8 mouse cellular contexts compared by ENCODE assay signal in the genomic region with DNA sequence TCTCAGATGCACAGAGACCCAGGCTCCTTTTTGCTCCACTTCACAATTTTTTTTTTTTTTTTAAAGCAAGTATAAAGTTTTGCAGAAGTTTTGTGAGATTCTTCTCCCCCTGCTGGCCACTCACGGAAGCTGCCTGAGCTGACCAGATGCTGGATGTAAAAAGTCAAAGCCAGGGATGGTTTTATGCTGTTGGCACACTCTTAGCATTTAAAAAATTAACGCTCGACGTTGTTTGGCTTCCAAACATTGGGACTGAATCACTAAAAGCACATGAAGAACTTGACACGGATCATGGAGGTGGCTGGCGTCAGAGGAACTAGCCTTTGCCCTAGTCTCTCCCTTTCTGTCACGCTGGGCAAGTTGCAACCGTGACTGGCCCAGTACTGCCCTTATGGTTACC.
DNase-seq lines count a peak whose midpoint lies in the region; ATAC-seq and TF ChIP-seq lines count a peak whose summit lies in the region.

No protein-coding gene starts in this region.

- no peak overlapping the region for H3K9ac ChIP-seq in stomach, postnatal 0 days (ENCODE audit: low read length)

- no peaks in the 10 kb centered on the region for H3K4me1 ChIP-seq in stomach, postnatal 0 days (replicated peaks; ENCODE audit: control insufficient read depth, insufficient read depth)

- no peak for TF ChIP-seq EP300 in stomach, postnatal 0 days (optimal IDR thresholded peaks at IDR 0.05)

- H3K27ac ChIP-seq in gastrocnemius, adult 2 months: no peak overlapping the region
- H3K27ac ChIP-seq in stomach, postnatal 0 days (replicated peaks): no peak overlapping the region

- 38% methylated on average over 8 of the region's 8 CpGs for WGBS in stomach, postnatal 0 days

- no peak overlapping the region for H3K4me2 ChIP-seq in stomach, postnatal 0 days (replicated peaks; ENCODE audit: low read depth)

- no peaks in the 10 kb centered on the region for H3K27me3 ChIP-seq in stomach, postnatal 0 days (ENCODE audit: control insufficient read depth, insufficient read depth, low read length)

- intact Hi-C loops in gastrocnemius, adult 2 months (cut with DNase I): loop anchor here (5.0 kb wide), 3 partner anchors 65 to 325 kb away; no protein-coding TSS in a partner anchor

- H3K4me3 ChIP-seq in gastrocnemius, adult 2 months: no peak overlapping the region
- no peak overlapping the region for H3K4me3 ChIP-seq in stomach, postnatal 0 days (ENCODE audit: low read depth, low read length)

- H3K9me3 ChIP-seq in stomach, postnatal 0 days (ENCODE audit: control insufficient read depth, low read length): no peaks in the 10 kb centered on the region

- ATAC-seq in stomach, postnatal 0 days (ENCODE audit: low FRiP score, low TSS enrichment): no peak
- no peak for ATAC-seq in erythroblast, adult 5-6 weeks (replicated peaks; ENCODE audit: low FRiP score, poor library complexity, severe bottlenecking)

- DNase-seq in gastrocnemius, adult 2 months: peak; percentile 58
- DNase-seq in gastrocnemius, postnatal 25 days: no peak
- DNase-seq in right cerebral cortex, postnatal 4 days: peak; percentile 64
- DNase-seq in right cerebral cortex, adult 2 months (ENCODE audit: low spot score in 2 of 2): no peak
- DNase-seq in cerebellum, postnatal 25 days: peak; percentile 17 to 52
- DNase-seq in kidney, postnatal 25 days: peak; percentile 45 to 73
- DNase-seq in stomach, postnatal 0 days (ENCODE audit: low spot score): peak; percentile 42

- no peaks in the 10 kb centered on the region for H3K36me3 ChIP-seq in stomach, postnatal 0 days (ENCODE audit: control insufficient read depth, insufficient read depth, low read length)

- TF ChIP-seq CTCF in gastrocnemius, adult 2 months (IDR thresholded peaks at IDR 0.05): peak; percentile 79
- peak; percentile 76 for TF ChIP-seq CTCF in stomach, postnatal 0 days (IDR thresholded peaks at IDR 0.05; ENCODE audit: low read depth)

Comparison
In these comparisons a context has a peak if more than half of its experiments do, and no peak if none do; other contexts are left out.
1. DNase-seq: peak in gastrocnemius, adult 2 months (single experiment), right cerebral cortex, postnatal 4 days (single experiment), cerebellum, postnatal 25 days (2 of 2), kidney, postnatal 25 days (2 of 2) and stomach, postnatal 0 days (single experiment); none in gastrocnemius, postnatal 25 days (single experiment) and right cerebral cortex, adult 2 months (0 of 2).